Mouse (Mus musculus) stomach, embryonic 15.5 days (tissue): ENCODE data around the gene 9230112D13Rik. TPM values are rescaled to one million over a fixed set of nuclear protein-coding genes. Genes with fewer than 3 reads are reported as not detected.

Experiments
- ATAC-seq: fragments of 200-750 bp; cut with Nextera tagmentation; 2 replicates; pipeline ENCODE4 v1.8.0; 2017; ENCODE audit warnings: low read depth, moderate number of reproducible peaks, moderate TSS enrichment; ENCODE audit not compliant: insufficient read depth, low FRiP score
- H3K27ac ChIP-seq: fragments of 300-500 bp; sonication (generic); 2 replicates; pipeline ENCODE4 v1.5.1; 2015; ENCODE audit warnings: mild to moderate bottlenecking, inconsistent platforms
- H3K27me3 ChIP-seq: fragments of 300-500 bp; sonication (generic); replicated peaks from 2 replicates; pipeline ENCODE4 v1.6.1; 2015; ENCODE audit warnings: inconsistent platforms
- H3K36me3 ChIP-seq: fragments of 300-500 bp; sonication (generic); 2 replicates; pipeline ENCODE4 v1.6.1; 2015; ENCODE audit warnings: inconsistent platforms
- H3K4me1 ChIP-seq: fragments of 300-500 bp; sonication (generic); 2 replicates; pipeline ENCODE4 v1.6.1; 2015; ENCODE audit warnings: inconsistent platforms
- H3K4me2 ChIP-seq: fragments of 300-500 bp; sonication (generic); 2 replicates; pipeline ENCODE4 v1.6.1; 2015; ENCODE audit warnings: mild to moderate bottlenecking, inconsistent platforms
- H3K4me3 ChIP-seq: fragments of 300-500 bp; sonication (generic); replicated peaks from 2 replicates; pipeline ENCODE4 v1.5.1; 2015; ENCODE audit warnings: inconsistent platforms
- H3K9ac ChIP-seq: fragments of 300-500 bp; sonication (generic); 2 replicates; pipeline ENCODE4 v1.6.1; 2015; ENCODE audit warnings: inconsistent platforms
- H3K9me3 ChIP-seq: fragments of 300-500 bp; sonication (generic); 2 replicates; pipeline ENCODE4 v1.6.1; 2016; ENCODE audit warnings: inconsistent platforms
- WGBS: fragments of 180-500 bp; shearing (Covaris S2); methylation state at CpG from one replicate; pipeline ENCODE4 v1.1.7; 2015; 5-methylcytosine and 5-hydroxymethylcytosine counted together
- polyA plus RNA-seq: library from polyadenylated mRNA; unstranded; fragments of >200 nt; fragmentation: Nextera tagmentation; extraction: Ambion mirVana; gene quantifications from 2 replicates; pipeline ENCODE4 v1.2.1, GENCODE M21; 2015

Gene 9230112D13Rik
- polyA plus RNA-seq, 1 experiment from 2014 or later: not detected

DNA sequence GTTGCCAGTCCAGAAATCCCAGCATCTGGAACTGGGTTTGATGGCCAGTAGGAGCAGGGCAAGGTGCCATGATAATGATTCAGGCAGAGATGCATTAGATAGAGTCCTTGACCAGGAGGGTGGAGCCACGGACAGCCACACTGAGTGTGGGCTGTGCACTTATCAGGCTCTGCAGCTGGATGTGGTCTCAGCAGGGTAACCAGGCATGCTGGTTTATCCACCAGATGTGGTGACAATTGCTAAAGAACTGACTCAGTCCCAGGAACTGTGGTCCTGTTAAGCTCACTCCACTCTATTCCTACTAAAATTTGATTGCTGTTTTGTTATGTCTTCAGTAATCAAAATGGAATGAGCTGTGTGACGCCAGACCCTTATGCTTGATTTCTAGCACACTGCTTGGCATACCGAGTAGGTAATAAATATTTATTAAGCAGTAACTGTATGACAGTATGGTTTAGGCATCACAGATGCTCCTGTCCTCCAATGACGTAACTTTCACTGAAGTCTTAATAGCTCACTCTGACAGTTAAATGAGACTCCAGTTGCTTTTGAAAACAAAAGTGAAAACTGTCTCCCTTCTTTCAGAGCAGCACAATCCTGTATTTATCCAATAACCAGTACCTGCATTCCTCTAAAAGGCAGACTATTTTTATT, 14.3 kb downstream of the 9230112D13Rik start:
- H3K9ac ChIP-seq: no peak overlapping the region
- H3K27me3 ChIP-seq: no peaks in the 10 kb centered on the region
- H3K36me3 ChIP-seq: no peaks in the 10 kb centered on the region
- 23% methylated on average over 4 of the region's 4 CpGs for WGBS
- no peak overlapping the region for H3K4me3 ChIP-seq
- H3K4me1 ChIP-seq: peaks cover 12% of the 10 kb centered on the region; the same call in 1 of the 2 replicates
- no peaks in the 10 kb centered on the region for H3K9me3 ChIP-seq
- H3K4me2 ChIP-seq: no peak overlapping the region
- no peak; the same call in 1 of the 2 replicates for ATAC-seq
- peak overlapping the region; percentile 44; the same call in 1 of the 2 replicates for H3K27ac ChIP-seq

DNA sequence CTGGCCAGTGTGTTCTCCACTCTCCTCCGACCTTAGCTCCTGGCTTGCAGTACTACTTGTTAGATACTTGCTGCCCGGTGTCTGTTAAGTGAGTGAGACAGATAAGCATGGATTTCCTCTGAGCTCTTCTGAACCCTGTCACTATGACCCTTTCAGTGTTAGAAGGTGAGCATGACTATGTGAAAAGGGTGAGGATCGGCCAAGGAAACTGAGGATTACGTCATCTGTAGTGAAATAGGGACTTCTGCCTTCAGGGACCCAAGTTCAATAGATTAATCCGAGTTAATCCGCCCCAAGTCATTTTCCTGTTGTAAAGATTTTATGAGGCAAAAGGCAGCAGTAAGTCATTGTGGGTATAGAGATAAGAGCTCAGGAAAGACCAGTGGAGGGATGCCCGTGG, 17.3 kb downstream of the 9230112D13Rik start:
- ATAC-seq: no peak
- H3K36me3 ChIP-seq: no peaks in the 10 kb centered on the region
- H3K27me3 ChIP-seq: no peaks in the 10 kb centered on the region
- H3K27ac ChIP-seq: no peak overlapping the region
- H3K4me1 ChIP-seq: peaks cover 14% of the 10 kb centered on the region
- H3K4me2 ChIP-seq: no peak overlapping the region
- H3K9me3 ChIP-seq: no peaks in the 10 kb centered on the region
- no peak overlapping the region for H3K4me3 ChIP-seq
- H3K9ac ChIP-seq: no peak overlapping the region
- WGBS: 62% methylated on average over 7 of the region's 7 CpGs

- Histone ChIP-seq H3K27ac (peak overlapping the region; percentile 32; the same call in 1 of the 2 replicates), H3K36me3 (no peaks in the 10 kb centered on the region), H3K9me3 (no peaks in the 10 kb centered on the region), H3K4me3 (no peak overlapping the region), H3K4me2 (no peak overlapping the region), H3K9ac (no peak overlapping the region), H3K4me1 (peaks cover 16% of the 10 kb centered on the region), H3K27me3 (no peaks in the 10 kb centered on the region)
- ATAC-seq: no peak
- 77% methylated on average over 5 of the region's 5 CpGs for WGBS
These were observed 18.2 kb downstream of the 9230112D13Rik start for GRCm38 (mm10) chr14:34504377-34504776.

GRCm38 (mm10) chr14:34503759-34504158, 18.8 kb downstream of the 9230112D13Rik start:
- H3K27me3 ChIP-seq: no peaks in the 10 kb centered on the region
- no peaks in the 10 kb centered on the region for H3K9me3 ChIP-seq
- 53% methylated on average over 6 of the region's 6 CpGs for WGBS
- H3K36me3 ChIP-seq: no peaks in the 10 kb centered on the region
- peak overlapping the region; percentile 64; the same call in 1 of the 2 replicates for H3K4me2 ChIP-seq
- no peak for ATAC-seq
- no peak overlapping the region for H3K4me3 ChIP-seq
- H3K4me1 ChIP-seq: peaks cover 13% of the 10 kb centered on the region
- H3K9ac ChIP-seq: no peak overlapping the region
- H3K27ac ChIP-seq: peak overlapping the region; percentile 32; the same call in 1 of the 2 replicates

DNA sequence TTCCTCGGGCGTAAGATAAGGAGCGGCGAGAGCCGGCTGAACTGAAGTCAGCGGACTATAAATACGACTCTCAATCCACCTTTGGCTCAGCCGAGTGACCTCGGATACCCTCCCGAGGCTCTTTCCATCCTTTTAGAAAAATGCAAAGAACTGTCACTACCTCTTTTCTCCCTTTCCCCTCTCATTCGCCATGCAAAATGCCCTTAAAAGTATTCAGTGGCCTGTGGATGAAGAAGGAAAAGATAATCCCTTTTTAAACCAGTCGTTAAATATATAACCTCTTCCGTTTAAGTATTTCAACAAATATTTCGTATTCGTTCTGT, 19.3 kb downstream of the 9230112D13Rik start, which contains the start of gene Bmpr1a:
Gene Bmpr1a (minus strand): TSS at position 17 of the 323 bp plus-strand sequence.
- H3K4me3 ChIP-seq: peak within 1 kb of the TSS; percentile 92
- peaks cover 8% of the 10 kb centered on the region for H3K4me1 ChIP-seq
- peak within 1 kb of the TSS; percentile 64 for H3K4me2 ChIP-seq
- H3K27me3 ChIP-seq: no peaks in the 10 kb centered on the region
- 4% methylated on average over 15 of the region's 15 CpGs for WGBS
- no peak; the same call in 1 of the 2 replicates for ATAC-seq
- H3K9ac ChIP-seq: peak within 1 kb of the TSS; percentile 98
- H3K36me3 ChIP-seq: no peaks in the 10 kb centered on the region
- no peaks in the 10 kb centered on the region for H3K9me3 ChIP-seq
- H3K27ac ChIP-seq: peak within 1 kb of the TSS; percentile 97

- Histone ChIP-seq H3K27ac (peak overlapping the region; percentile 97), H3K36me3 (no peaks in the 10 kb centered on the region), H3K4me2 (peak overlapping the region; percentile 64), H3K27me3 (no peaks in the 10 kb centered on the region), H3K9ac (peak overlapping the region; percentile 98), H3K4me1 (peaks cover 6% of the 10 kb centered on the region; the same call in 1 of the 2 replicates), H3K4me3 (peak overlapping the region; percentile 92), H3K9me3 (no peaks in the 10 kb centered on the region)
- under 1% methylated on average over 82 of the region's 115 CpGs for WGBS
- peak; percentile 91 for ATAC-seq
These were observed 19.9 kb downstream of the 9230112D13Rik start for GRCm38 (mm10) chr14:34502475-34503324.

GRCm38 (mm10) chr14:34501804-34502474, 20.7 kb downstream of the 9230112D13Rik start:
- under 1% methylated on average over 77 of the region's 77 CpGs for WGBS
- Histone ChIP-seq H3K4me1 (peaks cover 6% of the 10 kb centered on the region; the same call in 1 of the 2 replicates), H3K27me3 (no peaks in the 10 kb centered on the region), H3K27ac (peak overlapping the region; percentile 97), H3K9ac (peak overlapping the region; percentile 98), H3K4me3 (peak overlapping the region; percentile 92), H3K9me3 (no peaks in the 10 kb centered on the region), H3K36me3 (no peaks in the 10 kb centered on the region), H3K4me2 (peak overlapping the region; percentile 64)
- peak; percentile 13; the same call in 1 of the 2 replicates for ATAC-seq

- under 1% methylated on average over 16 of the region's 16 CpGs for WGBS
- Histone ChIP-seq H3K27ac (peak overlapping the region; percentile 97), H3K27me3 (no peaks in the 10 kb centered on the region), H3K9ac (peak overlapping the region; percentile 98; the same call in 1 of the 2 replicates), H3K4me3 (peak overlapping the region; percentile 92), H3K9me3 (no peaks in the 10 kb centered on the region), H3K36me3 (no peaks in the 10 kb centered on the region), H3K4me1 (peaks cover 6% of the 10 kb centered on the region; the same call in 1 of the 2 replicates), H3K4me2 (peak overlapping the region; percentile 64)
- ATAC-seq: no peak
These were observed 21.2 kb downstream of the 9230112D13Rik start for GRCm38 (mm10) chr14:34501447-34501803.

- H3K27ac ChIP-seq: no peak overlapping the region
- H3K4me2 ChIP-seq: peak overlapping the region; percentile 64
- no peak overlapping the region for H3K9ac ChIP-seq
- H3K4me3 ChIP-seq: peak overlapping the region; percentile 92; the same call in 1 of the 2 replicates
- H3K4me1 ChIP-seq: peaks cover 6% of the 10 kb centered on the region; the same call in 1 of the 2 replicates
- no peak for ATAC-seq
- whole genome bisulfite sequencing: 6% methylated on average over 4 of the region's 4 CpGs
- no peaks in the 10 kb centered on the region for H3K36me3 ChIP-seq
- H3K9me3 ChIP-seq: no peaks in the 10 kb centered on the region
- H3K27me3 ChIP-seq: no peaks in the 10 kb centered on the region
These were observed 22.3 kb downstream of the 9230112D13Rik start for GRCm38 (mm10) chr14:34500309-34500708.

GRCm38 (mm10) chr14:34499664-34500063, 22.9 kb downstream of the 9230112D13Rik start:
- Histone ChIP-seq H3K9ac (no peak overlapping the region), H3K36me3 (no peaks in the 10 kb centered on the region), H3K9me3 (no peaks in the 10 kb centered on the region), H3K4me3 (no peak overlapping the region), H3K27ac (no peak overlapping the region), H3K4me1 (peaks cover 6% of the 10 kb centered on the region; the same call in 1 of the 2 replicates), H3K4me2 (peak overlapping the region; percentile 64), H3K27me3 (no peaks in the 10 kb centered on the region)
- no peak for ATAC-seq
- WGBS: 55% methylated on average over 4 of the region's 4 CpGs

DNA sequence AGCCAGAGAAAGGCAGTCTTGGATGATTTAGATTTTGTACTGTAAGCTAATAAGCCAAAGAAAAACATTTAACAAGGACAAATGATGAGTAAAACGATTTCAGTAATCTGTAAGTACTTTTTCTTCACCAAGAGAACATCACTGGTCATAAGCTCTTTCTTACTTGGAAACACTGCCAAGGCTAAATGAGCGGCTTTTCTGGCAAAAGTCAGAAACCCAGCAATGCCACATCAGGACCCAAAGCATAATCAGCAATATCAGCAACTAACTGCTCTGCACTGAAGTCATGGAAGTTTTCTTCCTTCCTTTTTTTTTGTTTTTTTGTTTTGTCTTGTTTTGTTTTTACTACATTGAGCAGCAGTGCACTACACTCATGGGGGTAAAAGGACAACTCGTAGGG, 25.3 kb downstream of the 9230112D13Rik start:
- Histone ChIP-seq H3K4me3 (no peak overlapping the region), H3K4me1 (peaks cover 4% of the 10 kb centered on the region; the same call in 1 of the 2 replicates), H3K4me2 (no peak overlapping the region), H3K27ac (no peak overlapping the region), H3K36me3 (no peaks in the 10 kb centered on the region), H3K27me3 (no peaks in the 10 kb centered on the region), H3K9ac (no peak overlapping the region), H3K9me3 (no peaks in the 10 kb centered on the region)
- 51% methylated on average over 3 of the region's 3 CpGs for WGBS
- no peak for ATAC-seq
